Mouse (Mus musculus) spleen, postnatal 36 days (tissue): Measurements from ENCODE around the gene C2.
"Not testable (repeated sequence)": the region's sequence is repeated elsewhere in the genome, so short reads cannot be mapped to it uniquely, and the experiment has no call there.

Experiments used
- DNase-seq, 2 experiments: peaks; one replicate each; pipeline ENCODE4 v3.0.0; 2022; ENCODE audit warnings: low spot score in 2 of 2, mixed read lengths in 1 of 2

C2 gene

GRCm38 (mm10) chr17:34836155-34836855 lies 61.8 kb downstream of the C2 start:
- no peak for DNase-seq

- not testable (repeated sequence) for DNase-seq
Observed at GRCm38 (mm10) chr17:34830776-34831175, 67.3 kb downstream of the C2 start.

DNA sequence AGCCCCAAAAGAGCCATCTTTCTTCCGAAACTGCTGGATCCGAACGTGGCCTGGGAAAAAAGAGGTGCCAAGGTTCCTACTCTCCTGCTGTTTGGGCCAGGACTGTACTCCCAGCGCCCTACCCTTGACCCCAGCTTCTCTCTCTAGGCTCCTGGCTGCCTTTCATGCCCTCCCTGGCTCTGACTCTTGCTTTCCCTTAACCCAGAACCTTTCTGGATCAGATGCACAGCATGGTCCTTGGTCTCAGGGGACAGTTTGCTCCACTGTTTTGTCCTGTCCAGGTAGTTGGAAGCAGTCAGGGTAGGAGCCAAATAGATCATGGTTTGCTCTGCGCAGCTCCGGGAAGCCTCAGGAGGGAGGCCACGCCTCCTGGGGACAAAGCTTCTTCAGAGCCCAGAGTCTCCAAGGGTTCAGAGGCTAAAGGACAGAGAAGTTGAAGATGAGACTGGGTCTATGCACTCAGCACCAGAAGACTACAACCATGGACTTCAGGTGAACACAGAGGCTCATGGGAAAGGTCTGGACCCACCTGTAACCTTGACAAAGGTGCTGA lies 83.2 kb downstream of the C2 start:
- DNase-seq, result no peak

DNA sequence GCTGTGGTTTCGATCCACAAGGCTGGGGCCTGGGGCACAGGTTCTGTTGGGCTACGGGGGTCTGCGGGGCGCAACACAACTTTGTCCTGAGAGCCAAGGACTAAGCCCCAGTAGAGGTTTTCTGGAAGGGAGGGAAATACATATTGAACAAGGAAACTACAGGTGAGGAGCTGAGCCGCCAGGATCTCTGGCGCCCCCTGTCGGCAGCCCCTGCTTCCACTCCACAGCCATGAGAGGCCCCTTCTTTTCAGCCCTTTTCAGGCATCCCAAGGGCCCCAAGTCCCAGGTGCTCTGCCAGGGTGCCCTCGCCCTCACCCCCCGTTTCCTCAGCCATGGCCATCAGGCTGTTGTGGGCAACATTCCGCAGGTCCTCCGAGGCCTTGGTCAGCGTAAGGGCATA lies 84.3 kb downstream of the C2 start:
- not testable (repeated sequence) for DNase-seq
